Mouse (Mus musculus) embryonic fibroblast, embryonic 13.5 days (primary cell): ENCODE results near the gene Btbd35f25. TPM values are rescaled to one million over a fixed set of nuclear protein-coding genes. Genes with fewer than 3 reads are reported as not detected.
"Not testable (repeated sequence)": the region's sequence is repeated elsewhere in the genome, so short reads cannot be mapped to it uniquely, and the experiment has no call there.

Source experiments
- H3K27ac ChIP-seq: 2 replicates; pipeline ENCODE4 v1.5.1; 2012; ENCODE audit warnings: low read length, control low read depth, inconsistent platforms; ENCODE audit not compliant: insufficient read depth
- H3K4me1 ChIP-seq: 2 replicates; pipeline ENCODE4 v1.6.1; 2011; ENCODE audit warnings: low read length; ENCODE audit not compliant: control insufficient read depth, insufficient read depth
- H3K4me3 ChIP-seq: 2 replicates; pipeline ENCODE4 v1.5.1; 2011; ENCODE audit warnings: mild to moderate bottlenecking, control low read depth, low read length; ENCODE audit not compliant: insufficient read depth
- CTCF ChIP-seq: IDR thresholded peaks from 2 replicates; pipeline ENCODE4 v1.5.1; 2011; ENCODE audit warnings: mild to moderate bottlenecking, control low read depth, low read length, moderate library complexity, borderline replicate concordance; ENCODE audit not compliant: insufficient read depth
- POLR2A ChIP-seq: IDR thresholded peaks from 2 replicates; pipeline ENCODE4 v1.6.1; 2011; ENCODE audit warnings: low read depth, mild to moderate bottlenecking, control low read depth, low read length, moderate library complexity
- polyA plus RNA-seq: library from polyadenylated mRNA; stranded (reverse); fragments of >200 nt; gene quantifications from 2 replicates; pipeline ENCODE4 v1.2.4, GENCODE M21; 2011; ENCODE audit warnings: low read depth; ENCODE audit not compliant: missing spikeins, insufficient read length

The Btbd35f25 gene
- not detected in 2 replicates for polyA plus RNA-seq

GRCm38 (mm10) chrX:31717056-31717455 is at the start of gene Btbd35f25:
Gene Btbd35f25, minus strand, starts transcription at chrX:31717156.
- H3K4me1 ChIP-seq, H3K27ac ChIP-seq, H3K4me3 ChIP-seq: not testable (repeated sequence)

DNA sequence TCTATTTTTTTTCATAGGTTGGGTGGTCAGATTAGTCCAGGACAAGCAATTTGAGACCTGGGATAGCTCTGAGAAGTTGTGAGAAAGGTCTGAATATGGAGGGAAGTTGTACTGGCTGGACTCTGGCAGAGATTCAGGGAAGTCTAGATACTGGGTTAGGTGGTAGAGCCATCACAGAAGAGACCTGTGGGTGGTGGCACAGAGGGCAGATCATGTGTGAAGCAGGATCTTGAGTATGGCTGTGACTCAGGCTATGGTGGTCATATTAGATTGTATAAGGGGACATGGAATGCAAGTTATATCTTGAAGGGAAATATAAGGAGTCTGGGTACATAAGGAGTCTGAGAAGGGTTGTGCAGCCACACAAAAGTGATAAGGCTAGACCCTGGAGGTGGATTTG is 49.3 kb upstream of the Btbd35f25 start:
- TF ChIP-seq CTCF = no peak
- TF ChIP-seq POLR2A = no peak
- Histone ChIP-seq H3K4me1 (no peaks in the 10 kb centered on the region), H3K4me3 (no peak overlapping the region), H3K27ac (no peak overlapping the region)

DNA sequence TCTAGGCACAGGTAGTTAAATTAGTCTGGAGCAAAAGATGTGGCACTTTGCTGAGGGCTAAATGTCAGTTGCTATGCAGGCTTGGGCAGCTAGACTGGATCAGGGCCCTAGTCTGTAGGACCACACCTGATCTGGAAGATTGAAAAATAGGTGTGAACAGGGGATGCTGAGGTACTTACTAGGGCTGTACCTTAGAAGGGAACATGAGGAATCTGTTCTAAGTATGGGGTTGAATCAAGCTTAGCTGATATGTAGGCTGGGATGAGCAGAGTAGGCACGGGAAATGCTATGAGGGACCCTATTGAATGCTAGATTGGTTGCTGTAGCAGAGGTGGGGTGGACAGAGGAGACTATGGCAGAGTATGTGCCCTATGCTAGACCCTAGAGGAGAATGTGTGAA is 47.0 kb upstream of the Btbd35f25 start:
- no peak overlapping the region for H3K4me3 ChIP-seq
- no peaks in the 10 kb centered on the region for H3K4me1 ChIP-seq
- no peak overlapping the region for H3K27ac ChIP-seq
- TF ChIP-seq CTCF (no peak), POLR2A (no peak)

GRCm38 (mm10) chrX:31745079-31745478 is 28.1 kb upstream of the Btbd35f25 start:
- no peak overlapping the region for H3K4me3 ChIP-seq
- H3K27ac ChIP-seq = no peak overlapping the region
- no peak for TF ChIP-seq CTCF
- no peak for TF ChIP-seq POLR2A
- H3K4me1 ChIP-seq = no peaks in the 10 kb centered on the region

- Histone ChIP-seq H3K27ac (no peak overlapping the region), H3K4me3 (no peak overlapping the region), H3K4me1 (no peaks in the 10 kb centered on the region)
- no peak for TF ChIP-seq POLR2A
- TF ChIP-seq CTCF = no peak
These were observed 20.0 kb upstream of the Btbd35f25 start for GRCm38 (mm10) chrX:31736958-31737357.

Other genes with a start within 250 kb of the Btbd35f25 start
- not detected in 2 replicates for gene Gm21883, start 142.9 kb downstream of the Btbd35f25 start, polyA plus RNA-seq
- not detected in 2 replicates for gene Spin2e, start 98.2 kb downstream of the Btbd35f25 start, polyA plus RNA-seq
- gene Gm21637, start 244.9 kb upstream of the Btbd35f25 start, polyA plus RNA-seq = not detected in 2 replicates